18 mouse cellular contexts compared by ENCODE assay signal in genomic region chr4:136751355-136752020, GRCm38 (mm10).
DNase-seq lines count a peak whose midpoint lies in the region; ATAC-seq and TF ChIP-seq lines count a peak whose summit lies in the region.
"Had no signal": no experiment of that assay in that cellular context is flagged by ENCODE, and none has a peak within 500 bp of the region (broad histone marks: within the 10 kb centered on the region; RNA-seq: fewer than 3 reads in every experiment).

No protein-coding gene starts in this region.

- peak overlapping the region; percentile 67 for H3K9ac ChIP-seq in hindbrain, embryonic 13.5 days
- H3K9ac ChIP-seq in midbrain, embryonic 14.5 days (replicated peaks; ENCODE audit: low read length), result peak overlapping the region; percentile 41; the same call in 1 of the 2 replicates
- H3K9ac ChIP-seq: limb, embryonic 12.5 days; liver, embryonic 15.5 days had no signal

- no peak for TF ChIP-seq CTCF in E14TG2a.4 (conservative IDR thresholded peaks at IDR 0.05; ENCODE audit: low read length)

- intact Hi-C loops in left cerebral cortex, postnatal 36 days (cut with DNase I), result no loop called here

- H3K4me3 ChIP-seq in E14TG2a.4 (replicated peaks; ENCODE audit: low read length), result peak overlapping the region; percentile 60
- H3K4me3 ChIP-seq in embryonic facial prominence, embryonic 10.5 days, result no peak overlapping the region
- H3K4me3 ChIP-seq in hindbrain, embryonic 13.5 days, result no peak overlapping the region
- H3K4me3 ChIP-seq in midbrain, embryonic 14.5 days (replicated peaks; ENCODE audit: low read depth, low read length), result no peak overlapping the region
- H3K4me3 ChIP-seq: heart, adult 2 months; limb, embryonic 12.5 days; liver, embryonic 15.5 days; myocyte had no signal

- ATAC-seq in hindbrain, embryonic 13.5 days (ENCODE audit: low FRiP score), result 0 out of 2 replicates have a peak, but pooled peaks have one; percentile 1
- no peak for ATAC-seq in midbrain, embryonic 14.5 days (ENCODE audit: low FRiP score, low TSS enrichment)
- ATAC-seq: activated CD4-positive, CD25-positive, alpha-beta regulatory T cell, adult 4 months had no signal

- peaks cover 93% of the 10 kb centered on the region for H3K4me1 ChIP-seq in E14TG2a.4 (replicated peaks; ENCODE audit: low read depth, low read length)
- H3K4me1 ChIP-seq in embryonic facial prominence, embryonic 10.5 days, result peaks cover 88% of the 10 kb centered on the region
- peaks cover 92% of the 10 kb centered on the region for H3K4me1 ChIP-seq in hindbrain, embryonic 13.5 days (replicated peaks)
- peaks cover 87% of the 10 kb centered on the region for H3K4me1 ChIP-seq in midbrain, embryonic 14.5 days (ENCODE audit: control insufficient read depth, insufficient read depth, low read length)
- H3K4me1 ChIP-seq: liver, embryonic 15.5 days had no signal

- no peak for DNase-seq in embryonic facial prominence, embryonic 10.5 days (ENCODE audit: low spot score)
- no peak for DNase-seq in midbrain, embryonic 14.5 days
- no peak for DNase-seq in left cerebral cortex, postnatal 36 days (ENCODE audit: low spot score in 2 of 2)
- DNase-seq in ovary, adult 18-20 months (ENCODE audit: low spot score), result no peak
- DNase-seq in urinary bladder, postnatal 25 days (ENCODE audit: low spot score), result no peak
- no peak for DNase-seq in gastrocnemius, postnatal 25 days
- DNase-seq: heart, adult 2 months; heart, postnatal 14 days; kidney, postnatal 14 days; layer of hippocampus, postnatal 36 days; lung, postnatal 4 days; spleen, adult 18-20 months had no signal

- 23% methylated on average over 4 of the region's 4 CpGs for WGBS in embryonic facial prominence, embryonic 10.5 days
- 8% methylated on average over 4 of the region's 4 CpGs for WGBS in hindbrain, embryonic 13.5 days
- 11% methylated on average over 4 of the region's 4 CpGs for WGBS in midbrain, embryonic 14.5 days

- H3K9me3 ChIP-seq in E14TG2a.4 (ENCODE audit: low read length), result no peaks in the 10 kb centered on the region
- H3K9me3 ChIP-seq in embryonic facial prominence, embryonic 10.5 days, result no peaks in the 10 kb centered on the region
- H3K9me3 ChIP-seq in hindbrain, embryonic 13.5 days, result no peaks in the 10 kb centered on the region
- no peaks in the 10 kb centered on the region for H3K9me3 ChIP-seq in midbrain, embryonic 14.5 days (ENCODE audit: control insufficient read depth, low read length)
- H3K9me3 ChIP-seq: limb, embryonic 12.5 days; liver, embryonic 15.5 days had no signal

- peaks cover 41% of the 10 kb centered on the region for H3K27me3 ChIP-seq in E14TG2a.4 (ENCODE audit: insufficient read depth, low read length)
- H3K27me3 ChIP-seq in embryonic facial prominence, embryonic 10.5 days (replicated peaks; ENCODE audit: low read depth, poor library complexity, severe bottlenecking), result peaks cover 69% of the 10 kb centered on the region
- H3K27me3 ChIP-seq in hindbrain, embryonic 13.5 days, result no peaks in the 10 kb centered on the region
- no peaks in the 10 kb centered on the region for H3K27me3 ChIP-seq in midbrain, embryonic 14.5 days (ENCODE audit: control insufficient read depth, insufficient read depth, low read length)

- peak overlapping the region; percentile 26; the same call in 1 of the 2 replicates for H3K4me2 ChIP-seq in hindbrain, embryonic 13.5 days
- peak overlapping the region; percentile 28 for H3K4me2 ChIP-seq in midbrain, embryonic 14.5 days (ENCODE audit: low read length)
- H3K4me2 ChIP-seq: limb, embryonic 12.5 days; liver, embryonic 15.5 days had no signal

- peak overlapping the region; percentile 85 for H3K27ac ChIP-seq in embryonic facial prominence, embryonic 10.5 days (replicated peaks)
- H3K27ac ChIP-seq in hindbrain, embryonic 13.5 days, result peak overlapping the region; percentile 96
- H3K27ac ChIP-seq in midbrain, embryonic 14.5 days (replicated peaks; ENCODE audit: low read depth, low read length), result peak overlapping the region; percentile 97
- H3K27ac ChIP-seq: heart, adult 2 months; limb, embryonic 12.5 days; liver, embryonic 15.5 days had no signal

- H3K36me3 ChIP-seq in E14TG2a.4 (ENCODE audit: insufficient read depth, low read length), result no peaks in the 10 kb centered on the region
- no peaks in the 10 kb centered on the region; the same call in 1 of the 2 replicates for H3K36me3 ChIP-seq in embryonic facial prominence, embryonic 10.5 days (replicated peaks)
- H3K36me3 ChIP-seq in hindbrain, embryonic 13.5 days, result no peaks in the 10 kb centered on the region
- H3K36me3 ChIP-seq in midbrain, embryonic 14.5 days (ENCODE audit: control insufficient read depth, insufficient read depth, low read length), result no peaks in the 10 kb centered on the region
- H3K36me3 ChIP-seq: limb, embryonic 12.5 days; liver, embryonic 15.5 days had no signal
